Mouse (Mus musculus): ENCODE data around the gene Pigl.
"Not testable (repeated sequence)": the region's sequence is repeated elsewhere in the genome, so short reads cannot be mapped to it uniquely, and the experiment has no call there.

Gene Pigl

GRCm38 (mm10) chr11:62470451-62470850 lies 12.2 kb downstream of the Pigl start:
- peak; percentile 35 for DNase-seq (ENCODE audit: low read depth)

- no peak for DNase-seq (ENCODE audit: low read depth)
Measured at GRCm38 (mm10) chr11:62473516-62473915, 15.3 kb downstream of the Pigl start.

DNA sequence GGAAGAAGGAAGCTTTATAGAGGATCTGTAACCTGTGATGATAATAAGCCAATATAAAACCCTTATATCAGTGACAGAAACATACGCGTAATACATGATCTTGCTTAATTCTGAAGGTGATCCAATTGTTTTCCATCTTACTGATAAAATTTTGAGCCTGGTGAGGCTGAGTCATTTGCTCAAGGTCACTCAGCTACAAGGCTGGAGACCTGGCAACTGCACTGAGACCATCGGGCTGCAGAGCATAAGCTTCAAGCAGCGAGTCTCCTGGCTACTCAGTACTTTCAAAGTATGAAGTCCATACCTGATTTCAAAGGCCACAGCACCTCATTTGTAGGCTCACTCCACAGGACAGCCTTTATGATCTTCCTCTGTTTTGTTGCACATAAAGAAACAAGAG lies 17.9 kb downstream of the Pigl start:
- DNase-seq (ENCODE audit: low read depth) = no peak

DNA sequence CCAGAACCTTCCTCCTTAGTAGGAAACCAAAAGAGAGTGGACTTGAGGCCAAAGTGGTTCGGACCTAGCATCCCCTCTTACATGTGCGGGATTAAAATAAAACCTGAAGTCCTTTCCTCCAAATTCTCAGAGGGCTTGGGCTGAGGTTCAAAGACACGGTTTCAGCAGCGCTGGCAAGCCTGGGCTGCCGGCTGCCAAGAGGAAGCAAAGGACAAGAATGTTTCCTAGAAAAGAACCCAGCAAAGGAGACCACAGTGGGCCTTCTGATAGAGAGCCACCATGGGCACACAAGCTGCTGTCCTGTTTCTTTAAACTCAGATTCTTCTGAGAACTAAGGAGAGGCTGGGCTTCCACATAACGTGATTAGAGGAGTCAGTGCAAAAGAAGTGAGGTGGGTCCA lies 20.7 kb downstream of the Pigl start:
- no peak for DNase-seq (ENCODE audit: low read depth)

- no peak for DNase-seq (ENCODE audit: low read depth)
Measured at GRCm38 (mm10) chr11:62479581-62479980, 21.3 kb downstream of the Pigl start.

DNA sequence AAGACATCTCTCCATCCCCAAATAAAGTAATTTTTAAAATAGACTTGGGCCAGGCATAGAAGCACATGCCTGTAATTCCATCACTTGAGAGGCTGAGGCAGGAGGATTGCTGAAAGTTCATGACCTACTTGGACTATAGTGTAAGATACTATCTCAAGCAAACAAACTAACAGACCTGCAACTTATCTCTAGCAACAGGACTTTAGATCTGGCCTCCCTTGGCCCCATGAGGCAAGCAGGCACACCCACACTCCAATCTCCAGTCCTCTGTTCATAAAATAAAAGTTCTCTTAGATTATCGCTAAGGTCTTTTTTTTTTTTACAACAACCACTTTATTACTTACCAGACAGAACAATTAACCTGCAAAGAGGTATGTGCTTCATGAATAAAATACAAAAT lies 28.7 kb downstream of the Pigl start:
- DNase-seq (ENCODE audit: low read depth) = no peak

GRCm38 (mm10) chr11:62487540-62488350 lies 29.5 kb downstream of the Pigl start:
- DNase-seq (ENCODE audit: low read depth) = no peak

GRCm38 (mm10) chr11:62493701-62494100 lies 35.4 kb downstream of the Pigl start:
- no peak for DNase-seq (ENCODE audit: low read depth)

GRCm38 (mm10) chr11:62494754-62495275 lies 36.6 kb downstream of the Pigl start:
- DNase-seq (ENCODE audit: low read depth) = peak; percentile 77

GRCm38 (mm10) chr11:62495276-62495801 lies 37.1 kb downstream of the Pigl start:
- DNase-seq (ENCODE audit: low read depth) = peak; percentile 82

- peak; percentile 61 for DNase-seq (ENCODE audit: low read depth)
Measured at GRCm38 (mm10) chr11:62496151-62496715, 38.0 kb downstream of the Pigl start.

DNA sequence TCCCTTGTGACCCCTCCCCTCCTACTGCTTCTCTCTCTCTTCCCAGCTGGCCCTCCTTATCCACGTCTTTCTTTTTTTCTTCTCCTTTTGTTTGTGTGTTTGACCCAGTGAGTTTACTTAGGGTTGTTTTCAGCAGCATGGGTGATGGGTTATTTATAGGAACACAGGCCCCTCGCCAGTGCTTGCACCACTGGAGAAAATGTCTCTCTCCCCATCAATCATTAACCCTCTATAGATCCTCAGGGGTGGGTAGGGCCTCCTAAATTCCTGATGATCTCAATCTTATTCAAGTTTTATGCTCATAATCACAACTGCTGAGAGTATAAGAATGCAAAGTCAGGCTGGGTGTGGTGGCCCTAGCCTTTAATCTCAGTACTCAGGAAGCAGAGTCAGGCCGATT lies 38.9 kb downstream of the Pigl start:
- no peak for DNase-seq (ENCODE audit: low read depth)

DNA sequence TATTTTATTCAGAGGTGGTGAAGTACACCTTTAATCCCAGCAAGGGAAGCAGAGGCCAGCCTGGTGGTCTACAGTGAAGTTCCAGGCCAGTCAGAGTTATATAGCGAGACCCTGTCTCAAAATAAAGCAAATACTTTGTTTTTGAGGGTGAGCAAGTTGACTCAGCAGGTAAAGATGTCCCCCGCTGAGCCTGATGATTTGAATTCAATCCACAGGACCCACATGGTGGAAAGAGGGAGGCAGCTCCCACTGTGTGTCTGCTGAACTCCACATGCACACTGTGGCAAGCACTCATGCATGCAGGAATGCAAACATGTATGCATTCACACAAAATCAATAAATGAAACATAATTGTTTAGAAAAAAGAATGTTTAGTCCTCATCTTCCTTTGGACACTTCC lies 40.5 kb downstream of the Pigl start:
- DNase-seq (ENCODE audit: low read depth) = no peak

DNA sequence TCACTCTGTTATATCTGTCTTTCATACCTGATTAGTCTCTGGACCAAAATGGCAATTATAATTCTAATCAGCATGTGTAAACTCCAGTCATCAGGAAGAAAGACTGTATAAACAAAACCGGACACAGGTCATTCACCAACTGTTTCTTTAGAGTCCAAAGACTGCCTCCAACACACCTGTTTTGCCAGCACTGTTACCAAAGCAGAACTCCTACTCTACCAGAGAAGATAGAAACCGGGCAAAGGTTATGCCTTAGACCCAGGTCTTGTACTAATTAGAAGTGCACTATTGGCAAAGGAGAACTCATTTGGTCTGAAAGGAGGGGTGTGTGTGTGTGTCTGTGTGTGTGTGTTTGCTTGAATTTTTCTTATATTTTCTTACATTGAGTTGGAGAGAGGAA lies 42.3 kb downstream of the Pigl start:
- no peak for DNase-seq (ENCODE audit: low read depth)

GRCm38 (mm10) chr11:62507683-62508082 lies 49.4 kb downstream of the Pigl start:
- DNase-seq (ENCODE audit: low read depth) = no peak

DNA sequence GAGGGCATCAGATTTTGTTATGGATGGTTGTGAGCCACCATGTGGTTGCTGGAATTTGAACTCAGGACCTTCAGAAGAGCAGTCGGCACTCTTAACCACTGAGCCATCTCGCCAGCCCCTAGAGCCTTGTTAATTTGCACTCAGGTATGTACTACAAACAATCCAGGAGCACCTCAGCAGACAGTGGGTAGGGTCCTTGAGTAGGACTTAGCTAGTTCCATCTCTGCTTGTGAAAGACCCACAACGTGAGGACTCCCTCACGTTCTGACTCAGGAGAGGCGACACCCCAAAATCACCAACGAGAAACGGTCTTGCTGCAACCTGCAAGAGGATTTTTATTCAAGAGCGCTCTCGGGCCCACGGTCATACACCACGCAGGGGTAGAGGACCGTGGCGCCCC lies 50.1 kb downstream of the Pigl start:
- DNase-seq (ENCODE audit: low read depth) = not testable (repeated sequence)

DNA sequence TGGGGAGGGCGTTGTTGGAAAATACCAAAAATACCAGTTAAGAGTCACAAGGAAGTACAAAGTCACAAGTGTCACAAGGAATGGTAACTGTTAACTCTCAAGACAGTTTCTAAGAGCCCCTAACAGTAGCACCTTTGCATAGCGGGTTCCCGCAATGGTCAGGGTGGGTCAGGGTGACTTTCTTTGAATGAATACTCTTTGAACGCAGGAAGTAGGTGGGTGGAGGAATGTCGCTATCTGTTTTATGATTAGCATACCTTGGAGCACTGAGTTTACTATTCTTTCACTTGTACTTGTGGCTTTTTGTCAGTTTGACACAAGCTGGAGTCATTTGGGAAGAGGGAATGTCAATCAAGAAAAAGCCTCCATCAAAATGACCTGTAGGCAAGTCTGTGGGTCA lies 50.6 kb downstream of the Pigl start:
- not testable (repeated sequence) for DNase-seq (ENCODE audit: low read depth)

GRCm38 (mm10) chr11:62509571-62509970 lies 51.3 kb downstream of the Pigl start:
- DNase-seq (ENCODE audit: low read depth) = no peak

- no peak for DNase-seq (ENCODE audit: low read depth)
Measured at GRCm38 (mm10) chr11:62510956-62511355, 52.7 kb downstream of the Pigl start.

GRCm38 (mm10) chr11:62511444-62512202 lies 53.4 kb downstream of the Pigl start:
- no peak for DNase-seq (ENCODE audit: low read depth)

- DNase-seq (ENCODE audit: low read depth) = no peak
Measured at GRCm38 (mm10) chr11:62512529-62513080, 54.3 kb downstream of the Pigl start.

GRCm38 (mm10) chr11:62513311-62513710 lies 55.1 kb downstream of the Pigl start:
- DNase-seq (ENCODE audit: low read depth) = no peak

All from NIH3T3 (cell line).